Mouse (Mus musculus) lung, embryonic 15.5 days (tissue): ENCODE measurements around the gene Ric8a. TPM values are rescaled to one million over a fixed set of nuclear protein-coding genes. Genes with fewer than 3 reads are reported as not detected.

Experiments used
- ATAC-seq: fragments of 200-750 bp; cut with Nextera tagmentation; 2 replicates; pipeline ENCODE4 v1.8.0; 2017; ENCODE audit warnings: moderate number of reproducible peaks, borderline replicate concordance; ENCODE audit not compliant: low FRiP score, low TSS enrichment; ENCODE audit errors: extremely low read depth
- H3K27ac ChIP-seq: fragments of 300-500 bp; sonication (generic); 2 replicates; pipeline ENCODE4 v1.5.1; 2015; ENCODE audit warnings: moderate library complexity, mild to moderate bottlenecking, inconsistent platforms
- H3K27me3 ChIP-seq: fragments of 300-500 bp; sonication (generic); 2 replicates; pipeline ENCODE4 v1.6.1; 2015; ENCODE audit warnings: inconsistent platforms
- H3K36me3 ChIP-seq: fragments of 300-500 bp; sonication (generic); 2 replicates; pipeline ENCODE4 v1.6.1; 2015; ENCODE audit warnings: inconsistent platforms
- H3K4me1 ChIP-seq: fragments of 300-500 bp; sonication (generic); 2 replicates; pipeline ENCODE4 v1.6.1; 2015; ENCODE audit warnings: inconsistent platforms
- H3K4me2 ChIP-seq: fragments of 300-500 bp; sonication (generic); 2 replicates; pipeline ENCODE4 v1.6.1; 2015; ENCODE audit warnings: inconsistent platforms, mild to moderate bottlenecking, moderate library complexity
- H3K4me3 ChIP-seq: fragments of 300-500 bp; sonication (generic); 2 replicates; pipeline ENCODE4 v1.5.1; 2015; ENCODE audit warnings: mild to moderate bottlenecking, inconsistent platforms
- H3K9ac ChIP-seq: fragments of 300-500 bp; sonication (generic); 2 replicates; pipeline ENCODE4 v1.6.1; 2015; ENCODE audit warnings: inconsistent platforms
- H3K9me3 ChIP-seq: fragments of 300-500 bp; sonication (generic); 2 replicates; pipeline ENCODE4 v1.6.1; 2016; ENCODE audit warnings: inconsistent platforms
- WGBS: fragments of 180-500 bp; shearing (Covaris S2); methylation state at CpG from one replicate; pipeline ENCODE4 v1.1.7; 2015; 5-methylcytosine and 5-hydroxymethylcytosine counted together
- polyA plus RNA-seq: library from polyadenylated mRNA; unstranded; fragments of >200 nt; fragmentation: Nextera tagmentation; extraction: Ambion mirVana; gene quantifications from 2 replicates; pipeline ENCODE4 v1.2.1, GENCODE M21; 2015

Gene Ric8a
- polyA plus RNA-seq, 1 experiment from 2014 or later: 58.8 TPM

GRCm38 (mm10) chr7:140900220-140900619 lies 43.5 kb downstream of the Ric8a start, which contains the start of gene Cox8b:
Gene Cox8b, minus strand, starts transcription at chr7:140900446.
- Histone ChIP-seq H3K27me3 (no peaks in the 10 kb centered on the region), H3K4me2 (no peak within 1 kb of the TSS), H3K9ac (no peak within 1 kb of the TSS), H3K4me3 (no peak within 1 kb of the TSS), H3K27ac (no peak within 1 kb of the TSS), H3K4me1 (0 out of 2 replicates have a peak, but pooled peaks cover 2% of the 10 kb centered on the region), H3K36me3 (peaks cover 34% of the 10 kb centered on the region), H3K9me3 (no peaks in the 10 kb centered on the region)
- ATAC-seq: no peak
- 53% methylated on average over 10 of the region's 10 CpGs for WGBS

- H3K4me3 ChIP-seq: no peak overlapping the region
- no peaks in the 10 kb centered on the region for H3K9me3 ChIP-seq
- no peak overlapping the region for H3K27ac ChIP-seq
- no peak overlapping the region for H3K4me2 ChIP-seq
- ATAC-seq: no peak
- H3K27me3 ChIP-seq: no peaks in the 10 kb centered on the region
- H3K4me1 ChIP-seq: 0 out of 2 replicates have a peak, but pooled peaks cover 2% of the 10 kb centered on the region
- WGBS: 79% methylated on average over 15 of the region's 15 CpGs
- peaks cover 19% of the 10 kb centered on the region for H3K36me3 ChIP-seq
- no peak overlapping the region for H3K9ac ChIP-seq
These were observed 45.5 kb downstream of the Ric8a start for GRCm38 (mm10) chr7:140902036-140902875.

GRCm38 (mm10) chr7:140903212-140903611 lies 46.5 kb downstream of the Ric8a start:
- Histone ChIP-seq H3K27ac (no peak overlapping the region), H3K4me2 (no peak overlapping the region), H3K36me3 (peaks cover 10% of the 10 kb centered on the region; the same call in 1 of the 2 replicates), H3K9ac (no peak overlapping the region), H3K4me1 (0 out of 2 replicates have a peak, but pooled peaks cover 2% of the 10 kb centered on the region), H3K9me3 (no peaks in the 10 kb centered on the region), H3K4me3 (no peak overlapping the region), H3K27me3 (no peaks in the 10 kb centered on the region)
- ATAC-seq: 0 out of 2 replicates have a peak, but pooled peaks have one; percentile 35
- 24% methylated on average over 13 of the region's 13 CpGs for WGBS

- H3K4me2 ChIP-seq: no peak overlapping the region
- no peak overlapping the region for H3K9ac ChIP-seq
- ATAC-seq: no peak
- 74% methylated on average over 2 of the region's 2 CpGs for WGBS
- H3K36me3 ChIP-seq: no peaks in the 10 kb centered on the region
- H3K9me3 ChIP-seq: no peaks in the 10 kb centered on the region
- no peak overlapping the region for H3K27ac ChIP-seq
- 0 out of 2 replicates have a peak, but pooled peaks cover 8% of the 10 kb centered on the region for H3K4me1 ChIP-seq
- H3K27me3 ChIP-seq: no peaks in the 10 kb centered on the region
- H3K4me3 ChIP-seq: no peak overlapping the region
These were observed 48.9 kb downstream of the Ric8a start for GRCm38 (mm10) chr7:140905642-140906081.

- 72% methylated on average over 13 of the region's 13 CpGs for WGBS
- Histone ChIP-seq H3K4me2 (no peak overlapping the region), H3K36me3 (no peaks in the 10 kb centered on the region), H3K4me1 (0 out of 2 replicates have a peak, but pooled peaks cover 8% of the 10 kb centered on the region), H3K9me3 (no peaks in the 10 kb centered on the region), H3K9ac (no peak overlapping the region), H3K4me3 (no peak overlapping the region), H3K27ac (no peak overlapping the region), H3K27me3 (no peaks in the 10 kb centered on the region)
- ATAC-seq: no peak
These were observed 50.4 kb downstream of the Ric8a start for GRCm38 (mm10) chr7:140907131-140907530.

GRCm38 (mm10) chr7:140907697-140908096 lies 50.9 kb downstream of the Ric8a start:
- 82% methylated on average over 7 of the region's 7 CpGs for WGBS
- Histone ChIP-seq H3K4me1 (0 out of 2 replicates have a peak, but pooled peaks cover 8% of the 10 kb centered on the region), H3K9ac (no peak overlapping the region), H3K4me2 (no peak overlapping the region), H3K36me3 (no peaks in the 10 kb centered on the region), H3K4me3 (no peak overlapping the region), H3K27ac (no peak overlapping the region), H3K9me3 (no peaks in the 10 kb centered on the region), H3K27me3 (no peaks in the 10 kb centered on the region)
- ATAC-seq: no peak

- WGBS: 43% methylated on average over 7 of the region's 7 CpGs
- Histone ChIP-seq H3K9me3 (no peaks in the 10 kb centered on the region), H3K4me1 (0 out of 2 replicates have a peak, but pooled peaks cover 6% of the 10 kb centered on the region), H3K4me2 (peak overlapping the region; percentile 86), H3K4me3 (no peak overlapping the region), H3K27ac (no peak overlapping the region), H3K27me3 (no peaks in the 10 kb centered on the region), H3K9ac (no peak overlapping the region), H3K36me3 (no peaks in the 10 kb centered on the region)
- 0 out of 2 replicates have a peak, but pooled peaks have one; percentile 4 for ATAC-seq
These were observed 51.4 kb downstream of the Ric8a start for GRCm38 (mm10) chr7:140908181-140908580.

GRCm38 (mm10) chr7:140908634-140909107 lies 51.9 kb downstream of the Ric8a start:
- H3K9ac ChIP-seq: peak overlapping the region; percentile 28; the same call in 1 of the 2 replicates
- no peaks in the 10 kb centered on the region for H3K27me3 ChIP-seq
- H3K4me3 ChIP-seq: peak overlapping the region; percentile 43
- WGBS: 2% methylated on average over 19 of the region's 19 CpGs
- H3K27ac ChIP-seq: no peak overlapping the region
- no peaks in the 10 kb centered on the region for H3K9me3 ChIP-seq
- peak; percentile 69 for ATAC-seq
- H3K4me2 ChIP-seq: peak overlapping the region; percentile 86
- 0 out of 2 replicates have a peak, but pooled peaks cover 6% of the 10 kb centered on the region for H3K4me1 ChIP-seq
- H3K36me3 ChIP-seq: no peaks in the 10 kb centered on the region

- H3K4me3 ChIP-seq: no peak overlapping the region
- H3K4me1 ChIP-seq: 0 out of 2 replicates have a peak, but pooled peaks cover 6% of the 10 kb centered on the region
- 47% methylated on average over 3 of the region's 3 CpGs for WGBS
- no peaks in the 10 kb centered on the region for H3K27me3 ChIP-seq
- no peak for ATAC-seq
- no peaks in the 10 kb centered on the region for H3K36me3 ChIP-seq
- H3K9ac ChIP-seq: no peak overlapping the region
- no peak overlapping the region for H3K4me2 ChIP-seq
- H3K9me3 ChIP-seq: no peaks in the 10 kb centered on the region
- no peak overlapping the region for H3K27ac ChIP-seq
These were observed 55.5 kb downstream of the Ric8a start for GRCm38 (mm10) chr7:140912293-140912692.

- Histone ChIP-seq H3K9me3 (no peaks in the 10 kb centered on the region), H3K27me3 (peaks cover 4% of the 10 kb centered on the region; the same call in 1 of the 2 replicates), H3K36me3 (no peaks in the 10 kb centered on the region), H3K4me3 (no peak overlapping the region), H3K4me1 (0 out of 2 replicates have a peak, but pooled peaks cover 6% of the 10 kb centered on the region), H3K27ac (no peak overlapping the region), H3K4me2 (no peak overlapping the region), H3K9ac (no peak overlapping the region)
- 51% methylated on average over 5 of the region's 5 CpGs for WGBS
- no peak for ATAC-seq
These were observed 56.2 kb downstream of the Ric8a start for GRCm38 (mm10) chr7:140912846-140913482.
